23 mouse cellular contexts compared by ENCODE assay signal in the genomic region with DNA sequence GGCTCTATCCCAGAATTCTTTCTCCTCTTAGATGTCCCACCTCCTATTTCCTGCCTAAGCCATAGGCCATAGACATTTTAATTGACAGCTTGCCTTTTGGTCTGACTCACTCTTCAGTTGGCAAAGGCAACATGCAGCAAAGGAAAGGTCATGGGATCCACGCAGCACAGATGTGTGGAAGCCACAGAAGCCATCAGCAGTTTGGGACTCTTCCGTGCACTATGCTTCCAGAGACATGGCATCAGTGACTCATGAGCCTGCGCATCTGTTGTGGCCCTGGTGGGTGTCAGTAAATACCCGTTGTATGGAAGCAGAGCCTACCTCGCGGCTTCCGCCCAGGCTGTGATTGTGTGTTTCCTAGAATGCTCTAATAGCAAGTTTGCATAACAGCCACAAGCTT.
DNase-seq lines count a peak whose midpoint lies in the region; ATAC-seq and TF ChIP-seq lines count a peak whose summit lies in the region.
"Had no signal": no experiment of that assay in that cellular context is flagged by ENCODE, and none has a peak within 500 bp of the region (broad histone marks: within the 10 kb centered on the region; RNA-seq: fewer than 3 reads in every experiment).

No protein-coding gene starts in this region.

- peaks cover 8% of the 10 kb centered on the region for H3K4me1 ChIP-seq in embryonic fibroblast, embryonic 13.5 days (ENCODE audit: control insufficient read depth, insufficient read depth, low read length)
- H3K4me1 ChIP-seq in intestine, postnatal 0 days (replicated peaks; ENCODE audit: control insufficient read depth, insufficient read depth, low read length): no peaks in the 10 kb centered on the region
- H3K4me1 ChIP-seq: forebrain, embryonic 13.5 days; heart, embryonic 12.5 days; kidney, embryonic 15.5 days; neural tube, embryonic 12.5 days had no signal

- no peaks in the 10 kb centered on the region for H3K27me3 ChIP-seq in intestine, postnatal 0 days (replicated peaks; ENCODE audit: control insufficient read depth, insufficient read depth, low read length)
- H3K27me3 ChIP-seq: forebrain, embryonic 13.5 days; heart, embryonic 12.5 days; kidney, embryonic 15.5 days; lung, embryonic 15.5 days; neural tube, embryonic 12.5 days had no signal

- TF ChIP-seq CTCF in gastrocnemius, adult 2 months (IDR thresholded peaks at IDR 0.05): no peak
- no peak for TF ChIP-seq CTCF in embryonic fibroblast, embryonic 13.5 days (IDR thresholded peaks at IDR 0.05; ENCODE audit: borderline replicate concordance, insufficient read depth, low read length)
- TF ChIP-seq CTCF in intestine, postnatal 0 days (IDR thresholded peaks at IDR 0.05; ENCODE audit: low read depth): no peak

- H3K4me2 ChIP-seq in intestine, postnatal 0 days (replicated peaks; ENCODE audit: low read depth): no peak overlapping the region
- H3K4me2 ChIP-seq: forebrain, embryonic 13.5 days; heart, embryonic 12.5 days; hindbrain, embryonic 14.5 days; kidney, embryonic 15.5 days; lung, embryonic 15.5 days; neural tube, embryonic 12.5 days had no signal

- TF ChIP-seq POLR2A in embryonic fibroblast, embryonic 13.5 days (IDR thresholded peaks at IDR 0.05; ENCODE audit: low read depth, low read length): no peak

- H3K9ac ChIP-seq in intestine, postnatal 0 days (ENCODE audit: low read depth, low read length): no peak overlapping the region
- H3K9ac ChIP-seq: forebrain, embryonic 13.5 days; heart, embryonic 12.5 days; hindbrain, embryonic 14.5 days; kidney, embryonic 15.5 days; liver, embryonic 14.5 days; lung, embryonic 15.5 days; neural tube, embryonic 12.5 days had no signal

- no peak for ATAC-seq in intestine, postnatal 0 days
- ATAC-seq: forebrain, embryonic 13.5 days had no signal

- intact Hi-C loops in gastrocnemius, adult 2 months (cut with DNase I): no loop called here

- 89% methylated on average over 7 of the region's 7 CpGs for WGBS in intestine, postnatal 0 days

- DNase-seq in gastrocnemius, adult 2 months: peak; percentile 27
- DNase-seq in gastrocnemius, postnatal 4 days (ENCODE audit: low spot score in 2 of 2): no peak
- peak; percentile 26 for DNase-seq in 3134 (ENCODE audit: extremely low read depth, insufficient read length, low spot score)
- peak; percentile 22 for DNase-seq in MN1 (ENCODE audit: low spot score)
- DNase-seq in embryo, embryonic 9.5 days (ENCODE audit: extremely low spot score): no peak
- no peak for DNase-seq in retina, postnatal 1 day
- DNase-seq: cerebellum, adult 11-12 months; cerebellum, postnatal 25 days; gastrocnemius, postnatal 36 days; heart, postnatal 14 days; right cerebral cortex, postnatal 14 days; spleen, adult 18-20 months; thymus, postnatal 36 days had no signal

- H3K9me3 ChIP-seq in intestine, postnatal 0 days (ENCODE audit: control insufficient read depth): no peaks in the 10 kb centered on the region
- H3K9me3 ChIP-seq: forebrain, embryonic 13.5 days; heart, embryonic 12.5 days; kidney, embryonic 15.5 days; lung, embryonic 15.5 days; neural tube, embryonic 12.5 days had no signal

- H3K36me3 ChIP-seq in intestine, postnatal 0 days (ENCODE audit: control insufficient read depth, insufficient read depth): no peaks in the 10 kb centered on the region
- H3K36me3 ChIP-seq: heart, embryonic 12.5 days; kidney, embryonic 15.5 days; lung, embryonic 15.5 days; neural tube, embryonic 12.5 days had no signal

- H3K4me3 ChIP-seq in gastrocnemius, adult 2 months: no peak overlapping the region
- no peak overlapping the region for H3K4me3 ChIP-seq in embryonic fibroblast, embryonic 13.5 days (ENCODE audit: insufficient read depth, low read length)
- no peak overlapping the region for H3K4me3 ChIP-seq in intestine, postnatal 0 days (ENCODE audit: low read depth, low read length)
- H3K4me3 ChIP-seq: erythroblast, embryonic 14.5 days; forebrain, embryonic 13.5 days; heart, embryonic 12.5 days; kidney, embryonic 15.5 days; lung, embryonic 15.5 days; neural tube, embryonic 12.5 days had no signal

- H3K27ac ChIP-seq in gastrocnemius, adult 2 months: no peak overlapping the region; the same call in 1 of the 2 replicates
- 0 out of 2 replicates have a peak overlapping the region, but pooled peaks have one; percentile 41 for H3K27ac ChIP-seq in embryonic fibroblast, embryonic 13.5 days (ENCODE audit: insufficient read depth, low read length)
- no peak overlapping the region for H3K27ac ChIP-seq in intestine, postnatal 0 days (ENCODE audit: low read depth, low read length)
- H3K27ac ChIP-seq: forebrain, embryonic 13.5 days; hindbrain, embryonic 14.5 days; kidney, embryonic 15.5 days; liver, embryonic 14.5 days; lung, embryonic 15.5 days; neural tube, embryonic 12.5 days had no signal

Comparison
In these comparisons a context has a peak if more than half of its experiments do, and no peak if none do; other contexts are left out.
1. DNase-seq: peak in gastrocnemius, adult 2 months (single experiment), 3134 (single experiment) and MN1 (single experiment); none in gastrocnemius, postnatal 4 days (0 of 2), embryo, embryonic 9.5 days (single experiment) and retina, postnatal 1 day (single experiment).